Mouse (Mus musculus): ENCODE measurements around the gene Lmbrd1. TPM values are rescaled to one million over a fixed set of nuclear protein-coding genes. Genes with fewer than 3 reads are reported as not detected.
"Not testable (repeated sequence)": the region's sequence is repeated elsewhere in the genome, so short reads cannot be mapped to it uniquely, and the experiment has no call there.

Lmbrd1 gene
- 10 to 100 TPM; 36.5 to 39.9 TPM for total RNA-seq (2021)

GRCm38 (mm10) chr1:24678205-24678917, at the start of gene Lmbrd1:
Lmbrd1 (plus strand) TSS chr1:24678630.
- peak; percentile 95 to 96 for DNase-seq
- intact Hi-C loops (cut with DNase I): loop anchor here (2.0 to 5.0 kb wide), 3 partner anchors 20 to 756 kb away; partner anchors contain the start of gene Smap1

- peak; percentile 20 to 41 for DNase-seq
- intact Hi-C loops (cut with DNase I): loop anchor here (5.0 kb wide), 1 partner anchor 256 kb away; no protein-coding TSS in a partner anchor
These were observed 44.8 kb upstream of the Lmbrd1 start for GRCm38 (mm10) chr1:24633553-24634132.

GRCm38 (mm10) chr1:24650100-24650499, 28.3 kb upstream of the Lmbrd1 start:
- DNase-seq: no peak

GRCm38 (mm10) chr1:24659914-24660313, 18.5 kb upstream of the Lmbrd1 start:
- DNase-seq: no peak
- intact Hi-C loops (cut with DNase I): no loop called here

More at GRCm38 (mm10) chr1:24650100-24650499, 28.3 kb upstream of the Lmbrd1 start:
- intact Hi-C loops (cut with DNase I): no loop called here

- intact Hi-C loops (cut with DNase I); DNase-seq: not testable (repeated sequence)
These were observed 17.8 kb upstream of the Lmbrd1 start for GRCm38 (mm10) chr1:24660662-24661061.

GRCm38 (mm10) chr1:24661551-24661950, 16.9 kb upstream of the Lmbrd1 start:
- intact Hi-C loops (cut with DNase I): no loop called here
- DNase-seq: no peak

GRCm38 (mm10) chr1:24664158-24664557, 14.3 kb upstream of the Lmbrd1 start:
- intact Hi-C loops (cut with DNase I): no loop called here
- no peak for DNase-seq

- no peak for DNase-seq
- intact Hi-C loops (cut with DNase I): no loop called here
These were observed 5.2 kb upstream of the Lmbrd1 start for GRCm38 (mm10) chr1:24673231-24673630.

GRCm38 (mm10) chr1:24677706-24678105, 724 bp upstream of the Lmbrd1 start:
- no peak for DNase-seq
- intact Hi-C loops (cut with DNase I): loop anchor here (2.0 to 5.0 kb wide), 3 partner anchors 21 to 755 kb away; partner anchors contain the start of gene Smap1

- intact Hi-C loops (cut with DNase I): loop anchor here (2.0 to 5.0 kb wide), 3 partner anchors 20 to 757 kb away; partner anchors contain the start of gene Smap1
- DNase-seq: no peak
These were observed 641 bp downstream of the Lmbrd1 start for GRCm38 (mm10) chr1:24679071-24679470.

- no peak for DNase-seq
- intact Hi-C loops (cut with DNase I): no loop called here
These were observed 2.6 kb downstream of the Lmbrd1 start for GRCm38 (mm10) chr1:24680991-24681390.

- no peak for DNase-seq
- intact Hi-C loops (cut with DNase I): no loop called here
These were observed 3.5 kb downstream of the Lmbrd1 start for GRCm38 (mm10) chr1:24681946-24682345.

- intact Hi-C loops (cut with DNase I): no loop called here
- DNase-seq: no peak
These were observed 5.5 kb downstream of the Lmbrd1 start for GRCm38 (mm10) chr1:24683947-24684346.

- intact Hi-C loops (cut with DNase I): no loop called here
- DNase-seq: no peak
These were observed 7.2 kb downstream of the Lmbrd1 start for GRCm38 (mm10) chr1:24685606-24686005.

- intact Hi-C loops (cut with DNase I): no loop called here
- no peak for DNase-seq
These were observed 8.0 kb downstream of the Lmbrd1 start for GRCm38 (mm10) chr1:24686235-24687021.

GRCm38 (mm10) chr1:24697677-24698076, 19.2 kb downstream of the Lmbrd1 start:
- intact Hi-C loops (cut with DNase I): loop anchor here (2.0 kb wide), 1 partner anchor 19 kb away; the partner anchor contains the start of gene Lmbrd1
- no peak for DNase-seq

- DNase-seq: no peak
- intact Hi-C loops (cut with DNase I): loop anchor here (2.0 kb wide), 1 partner anchor 20 kb away; the partner anchor contains the start of gene Lmbrd1
These were observed 19.9 kb downstream of the Lmbrd1 start for GRCm38 (mm10) chr1:24698146-24698880.

- DNase-seq: peak; percentile 38 to 40
- intact Hi-C loops (cut with DNase I): loop anchor here (2.0 kb wide), 1 partner anchor 21 kb away; the partner anchor contains the start of gene Lmbrd1
These were observed 20.9 kb downstream of the Lmbrd1 start for GRCm38 (mm10) chr1:24699320-24699719.

- DNase-seq: no peak
- intact Hi-C loops (cut with DNase I): no loop called here
These were observed 21.8 kb downstream of the Lmbrd1 start for GRCm38 (mm10) chr1:24700241-24700640.

- DNase-seq: no peak
- intact Hi-C loops (cut with DNase I): no loop called here
These were observed 25.4 kb downstream of the Lmbrd1 start for GRCm38 (mm10) chr1:24703821-24704220.
